Mouse (Mus musculus): ENCODE measurements around the gene Tmem232.

GRCm38 (mm10) chr17:65562761-65563160, 22.2 kb upstream of the Tmem232 start:
- no peak for TF ChIP-seq POLR2A (IDR thresholded peaks at IDR 0.05; ENCODE audit: control insufficient read depth, low read depth, low read length)
- TF ChIP-seq CTCF (IDR thresholded peaks at IDR 0.05; ENCODE audit: control insufficient read depth, insufficient read depth, insufficient replicate concordance, low read depth, low read length) = no peak

Data from testis, adult 2 months (tissue).